Mouse (Mus musculus) midbrain, embryonic 16.5 days (tissue): ENCODE results near the gene Zer1. TPM values are rescaled to one million over a fixed set of nuclear protein-coding genes. Genes with fewer than 3 reads are reported as not detected.

ENCODE experiments used
- ATAC-seq: fragments of 200-750 bp; cut with Nextera tagmentation; 2 replicates; pipeline ENCODE4 v1.8.0; 2017; ENCODE audit warnings: moderate TSS enrichment
- H3K27ac ChIP-seq: fragments of 300-500 bp; sonication (generic); 2 replicates; pipeline ENCODE4 v1.5.1; 2014; ENCODE audit warnings: mild to moderate bottlenecking, low read length, mixed read lengths
- H3K27me3 ChIP-seq: fragments of 300-500 bp; sonication (generic); 2 replicates; pipeline ENCODE4 v1.6.1; 2014; ENCODE audit warnings: low read depth, low read length, mixed read lengths; ENCODE audit not compliant: control insufficient read depth, insufficient read depth
- H3K36me3 ChIP-seq: fragments of 300-500 bp; sonication (generic); 2 replicates; pipeline ENCODE4 v1.6.1; 2014; ENCODE audit warnings: mild to moderate bottlenecking, low read length, moderate library complexity, mixed read lengths; ENCODE audit not compliant: control insufficient read depth, insufficient read depth
- H3K4me1 ChIP-seq: fragments of 300-500 bp; sonication (generic); 2 replicates; pipeline ENCODE4 v1.6.1; 2014; ENCODE audit warnings: mild to moderate bottlenecking, low read length, mixed read lengths; ENCODE audit not compliant: control insufficient read depth, insufficient read depth
- H3K4me2 ChIP-seq: fragments of 300-500 bp; sonication (generic); 2 replicates; pipeline ENCODE4 v1.6.1; 2014; ENCODE audit warnings: mild to moderate bottlenecking, low read length, mixed read lengths
- H3K4me3 ChIP-seq: fragments of 300-500 bp; sonication (generic); 2 replicates; pipeline ENCODE4 v1.5.1; 2014; ENCODE audit warnings: low read depth, mild to moderate bottlenecking, low read length, moderate library complexity, mixed read lengths
- H3K9ac ChIP-seq: fragments of 300-500 bp; sonication (generic); 2 replicates; pipeline ENCODE4 v1.6.1; 2014; ENCODE audit warnings: low read depth, low read length, mixed read lengths
- H3K9me3 ChIP-seq: fragments of 300-500 bp; sonication (generic); replicated peaks from 2 replicates; pipeline ENCODE4 v1.6.1; 2014; ENCODE audit warnings: mild to moderate bottlenecking, low read length, mixed read lengths; ENCODE audit not compliant: control insufficient read depth, poor library complexity, severe bottlenecking
- WGBS: fragments of 180-500 bp; shearing (Covaris S2); extraction: QIAGEN DNeasy Blood & Tissue Kit; methylation state at CpG from one replicate; pipeline ENCODE4 v1.1.7; 2014; 5-methylcytosine and 5-hydroxymethylcytosine counted together
- polyA plus RNA-seq: library from polyadenylated mRNA; unstranded; fragments of >200 nt; fragmentation: Nextera tagmentation; extraction: Ambion mirVana; gene quantifications from 2 replicates; pipeline ENCODE4 v1.2.1, GENCODE M21; 2015

The Zer1 gene
- polyA plus RNA-seq, 1 experiment from 2014 or later: 13.5 TPM

DNA sequence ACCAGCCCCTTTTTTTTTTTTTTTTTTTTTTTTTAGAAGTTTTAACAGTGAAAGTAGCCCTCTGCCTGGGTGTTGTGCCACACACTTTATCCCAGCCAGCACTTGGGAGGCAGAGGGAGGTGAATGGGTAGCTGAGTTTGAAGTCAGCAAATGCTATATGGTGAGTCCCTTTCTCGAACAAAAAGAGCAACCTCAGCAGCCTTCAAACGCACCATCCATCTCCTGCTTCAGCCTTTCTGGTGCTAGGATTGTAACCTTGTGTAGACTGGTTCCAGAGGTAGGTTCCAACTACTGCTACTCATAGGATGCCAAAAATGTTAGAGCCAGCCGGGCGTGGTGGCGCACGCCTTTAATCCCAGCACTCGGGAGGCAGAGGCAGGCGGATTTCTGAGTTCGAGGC is 47.9 kb downstream of the Zer1 start:
- no peak overlapping the region for H3K4me2 ChIP-seq
- 88% methylated on average over 8 of the region's 9 CpGs for WGBS
- peaks cover 9% of the 10 kb centered on the region for H3K4me1 ChIP-seq
- ATAC-seq: no peak
- H3K4me3 ChIP-seq: no peak overlapping the region
- 0 out of 2 replicates have a peak, but pooled peaks cover 3% of the 10 kb centered on the region for H3K36me3 ChIP-seq
- no peak overlapping the region for H3K9ac ChIP-seq
- H3K27ac ChIP-seq: no peak overlapping the region
- no peaks in the 10 kb centered on the region for H3K27me3 ChIP-seq
- no peaks in the 10 kb centered on the region for H3K9me3 ChIP-seq

GRCm38 (mm10) chr2:30075625-30076024 is 48.8 kb downstream of the Zer1 start:
- no peak overlapping the region for H3K9ac ChIP-seq
- 90% methylated on average over 3 of the region's 3 CpGs for WGBS
- no peak overlapping the region for H3K4me3 ChIP-seq
- H3K27ac ChIP-seq: no peak overlapping the region
- no peaks in the 10 kb centered on the region for H3K9me3 ChIP-seq
- no peak for ATAC-seq
- H3K4me1 ChIP-seq: peaks cover 9% of the 10 kb centered on the region
- 0 out of 2 replicates have a peak, but pooled peaks cover 4% of the 10 kb centered on the region for H3K36me3 ChIP-seq
- H3K27me3 ChIP-seq: no peaks in the 10 kb centered on the region
- no peak overlapping the region for H3K4me2 ChIP-seq

- Histone ChIP-seq H3K27ac (no peak overlapping the region), H3K9ac (no peak overlapping the region), H3K9me3 (no peaks in the 10 kb centered on the region), H3K4me3 (no peak overlapping the region), H3K4me2 (no peak overlapping the region), H3K36me3 (0 out of 2 replicates have a peak, but pooled peaks cover 10% of the 10 kb centered on the region), H3K27me3 (no peaks in the 10 kb centered on the region), H3K4me1 (peaks cover 13% of the 10 kb centered on the region)
- ATAC-seq: no peak
- 85% methylated on average over 3 of the region's 3 CpGs for WGBS
Observed at GRCm38 (mm10) chr2:30073285-30073684, 51.1 kb downstream of the Zer1 start.

DNA sequence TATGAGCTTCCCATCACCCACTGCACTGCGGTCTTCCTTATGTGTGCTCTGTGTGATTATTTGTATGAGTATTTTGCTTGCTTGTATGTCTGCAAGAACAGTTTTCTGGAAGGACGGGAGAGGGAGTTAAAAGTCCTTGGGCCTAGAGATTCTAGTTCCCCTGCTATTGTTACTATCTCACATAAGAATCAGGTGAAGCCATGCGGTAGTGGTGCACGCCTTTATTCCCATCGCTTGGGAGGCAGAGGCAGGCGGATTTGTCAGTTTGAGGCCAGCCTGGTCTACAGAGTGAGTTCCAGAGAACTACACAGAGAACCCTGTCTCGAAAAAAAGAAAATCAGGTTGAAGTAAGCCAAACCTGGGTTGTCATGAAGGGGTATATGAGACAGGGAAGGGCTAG is 51.5 kb downstream of the Zer1 start:
- Histone ChIP-seq H3K4me1 (peaks cover 16% of the 10 kb centered on the region), H3K4me2 (no peak overlapping the region), H3K4me3 (no peak overlapping the region), H3K27ac (no peak overlapping the region), H3K36me3 (0 out of 2 replicates have a peak, but pooled peaks cover 10% of the 10 kb centered on the region), H3K27me3 (no peaks in the 10 kb centered on the region), H3K9me3 (no peaks in the 10 kb centered on the region), H3K9ac (no peak overlapping the region)
- no peak for ATAC-seq
- WGBS: 77% methylated on average over 7 of the region's 7 CpGs

GRCm38 (mm10) chr2:30067962-30068361 is 56.4 kb downstream of the Zer1 start:
- Histone ChIP-seq H3K4me1 (peaks cover 19% of the 10 kb centered on the region), H3K36me3 (0 out of 2 replicates have a peak, but pooled peaks cover 10% of the 10 kb centered on the region), H3K4me2 (peak overlapping the region; percentile 67), H3K27me3 (no peaks in the 10 kb centered on the region), H3K4me3 (peak overlapping the region; percentile 98), H3K9me3 (no peaks in the 10 kb centered on the region), H3K27ac (no peak overlapping the region), H3K9ac (peak overlapping the region; percentile 99)
- WGBS: 21% methylated on average over 7 of the region's 7 CpGs
- ATAC-seq: no peak

GRCm38 (mm10) chr2:30067031-30067888 is 57.1 kb downstream of the Zer1 start:
- under 1% methylated on average over 49 of the region's 69 CpGs for WGBS
- peak overlapping the region; percentile 99 for H3K9ac ChIP-seq
- 0 out of 2 replicates have a peak, but pooled peaks cover 7% of the 10 kb centered on the region for H3K36me3 ChIP-seq
- peaks cover 23% of the 10 kb centered on the region for H3K4me1 ChIP-seq
- peak overlapping the region; percentile 67 for H3K4me2 ChIP-seq
- no peaks in the 10 kb centered on the region for H3K9me3 ChIP-seq
- peak overlapping the region; percentile 98 for H3K4me3 ChIP-seq
- no peaks in the 10 kb centered on the region for H3K27me3 ChIP-seq
- peak overlapping the region; percentile 100 for H3K27ac ChIP-seq
- ATAC-seq: peak; percentile 49

DNA sequence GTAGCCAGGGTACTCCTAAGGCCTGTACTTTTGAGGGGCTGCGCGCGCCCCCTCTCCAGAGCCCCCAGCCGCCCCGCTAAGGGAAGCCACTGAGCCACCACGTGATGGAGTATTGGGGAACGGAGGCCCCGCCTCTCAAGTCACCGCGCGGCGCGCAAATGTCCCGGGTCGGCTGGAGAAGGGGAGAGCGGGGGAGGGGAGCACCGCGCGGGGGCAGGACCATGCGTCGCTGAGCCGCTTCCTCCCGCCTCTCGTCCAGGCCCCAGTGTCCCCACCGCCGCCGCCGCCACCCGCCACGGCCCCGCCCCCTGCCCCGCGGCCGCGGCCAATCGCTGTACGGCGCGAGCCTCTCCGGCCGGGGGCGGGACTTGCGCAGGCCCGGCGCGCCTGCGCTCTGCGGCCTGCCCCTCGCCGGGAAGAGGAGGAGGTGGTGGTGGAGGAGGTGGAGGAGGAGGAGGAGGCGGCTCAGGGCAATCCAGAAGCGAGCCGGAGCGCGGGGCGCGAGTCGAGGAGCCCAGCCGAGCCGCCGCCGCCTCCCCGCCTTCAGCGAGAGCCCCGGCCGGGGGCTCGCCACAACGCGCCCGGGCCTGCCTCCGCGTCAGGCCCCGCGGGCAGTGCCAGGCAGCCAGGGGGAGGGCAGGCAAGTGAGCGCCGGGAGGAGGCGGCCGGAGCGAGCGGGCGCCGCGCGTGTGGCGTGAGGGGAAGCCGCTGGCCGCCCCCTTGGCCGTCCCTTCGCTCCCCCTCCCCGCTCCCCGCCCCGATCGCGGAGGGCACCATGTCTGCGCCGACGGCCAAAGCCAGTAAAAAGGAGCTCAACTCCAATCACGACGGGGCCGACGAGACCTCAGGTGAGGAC is 58.1 kb downstream of the Zer1 start:
- Histone ChIP-seq H3K4me2 (peak overlapping the region; percentile 46), H3K9ac (peak overlapping the region; percentile 99), H3K9me3 (no peaks in the 10 kb centered on the region), H3K4me3 (peak overlapping the region; percentile 98), H3K4me1 (peaks cover 30% of the 10 kb centered on the region), H3K27me3 (no peaks in the 10 kb centered on the region), H3K36me3 (0 out of 2 replicates have a peak, but pooled peaks cover 7% of the 10 kb centered on the region), H3K27ac (peak overlapping the region; percentile 100)
- WGBS: under 1% methylated on average over 41 of the region's 101 CpGs
- ATAC-seq: peak; percentile 95

- ATAC-seq: no peak
- no peak overlapping the region for H3K9ac ChIP-seq
- WGBS: 39% methylated on average over 3 of the region's 3 CpGs
- peaks cover 3% of the 10 kb centered on the region; the same call in 1 of the 2 replicates for H3K27me3 ChIP-seq
- no peak overlapping the region for H3K4me3 ChIP-seq
- H3K27ac ChIP-seq: no peak overlapping the region
- no peaks in the 10 kb centered on the region for H3K36me3 ChIP-seq
- H3K9me3 ChIP-seq: no peaks in the 10 kb centered on the region
- peaks cover 30% of the 10 kb centered on the region for H3K4me1 ChIP-seq
- H3K4me2 ChIP-seq: no peak overlapping the region
Observed at GRCm38 (mm10) chr2:30064298-30064697, 60.1 kb downstream of the Zer1 start.
